Comparison of ENCODE assay signal across 11 mouse cellular contexts in genomic region chr11:105807103-105807502, GRCm38 (mm10).
DNase-seq lines count a peak whose midpoint lies in the region.
"Had no signal": no experiment of that assay in that cellular context is flagged by ENCODE, and none has a peak within 500 bp of the region (broad histone marks: within the 10 kb centered on the region; RNA-seq: fewer than 3 reads in every experiment).

No protein-coding gene starts in this region.

- DNase-seq in adrenal gland, postnatal 14 days: peak; percentile 15
- DNase-seq in adrenal gland, postnatal 10 days: no peak
- DNase-seq in cerebellum, postnatal 14 days: peak; percentile 34 to 60
- DNase-seq in cerebellum, postnatal 4 days (ENCODE audit: low spot score in 2 of 2): no peak
- DNase-seq in gastrocnemius, postnatal 10 days: peak; percentile 8
- DNase-seq in gastrocnemius, postnatal 36 days: no peak
- DNase-seq in brain, adult 2 months (ENCODE audit: low read depth, low spot score): peak; percentile 51
- no peak for DNase-seq in right cerebral cortex, adult 2 months (ENCODE audit: low spot score in 2 of 2)
- DNase-seq: embryo, embryonic 11 days; kidney, adult 2 months; kidney, postnatal 14 days had no signal

- intact Hi-C loops in gastrocnemius, postnatal 36 days (cut with DNase I): no loop called here

Comparison
In these comparisons a context has a peak if more than half of its experiments do, and no peak if none do; other contexts are left out.
1. DNase-seq: peak in adrenal gland, postnatal 14 days (single experiment), cerebellum, postnatal 14 days (2 of 2), gastrocnemius, postnatal 10 days (single experiment) and brain, adult 2 months (single experiment); none in adrenal gland, postnatal 10 days (single experiment), cerebellum, postnatal 4 days (0 of 2), gastrocnemius, postnatal 36 days (0 of 2) and right cerebral cortex, adult 2 months (0 of 2).